Mouse (Mus musculus): Measurements from ENCODE around the gene Hist1h4i. TPM values are rescaled to one million over a fixed set of nuclear protein-coding genes. Genes with fewer than 3 reads are reported as not detected.

The Hist1h4i gene
- total and polyA plus RNA-seq, 3 experiments, result 6.4 to 812 (median 35.7) TPM

DNA sequence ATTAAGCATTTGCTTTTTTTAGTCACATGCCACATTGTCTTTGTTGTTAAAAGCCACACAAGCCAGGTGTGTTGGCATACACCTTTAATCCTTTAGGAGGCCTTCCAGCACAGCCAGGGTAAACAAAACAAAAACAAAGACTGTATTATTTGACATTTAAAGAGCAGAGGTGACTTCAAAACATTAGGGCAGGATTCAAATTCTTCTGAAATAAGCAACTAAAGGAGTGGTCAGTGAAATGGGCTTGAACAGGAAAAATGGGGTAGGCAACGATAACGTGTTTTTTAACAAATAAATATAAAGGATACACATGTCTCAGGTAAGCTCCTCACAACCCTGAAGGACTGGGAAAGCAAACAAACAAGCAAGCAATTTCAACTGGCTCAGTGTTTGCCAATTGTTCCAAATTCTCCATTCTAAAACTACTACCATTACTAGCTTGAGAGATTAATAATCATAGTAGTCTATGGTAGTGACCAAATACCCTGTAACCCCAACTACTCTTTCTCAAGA is 1.2 kb downstream of the Hist1h4i start:
- dilution Hi-C loops (cut with MboI; ENCODE audit: extremely low pct_ligation_motif_present, extremely low pct_unique_long_range_greater_than_20kb, low sequenced_read_pairs) (no loop called here), in situ Hi-C loops (cut with MboI; ENCODE audit: low pct_ligation_motif_present, low pct_unique_long_range_greater_than_20kb, low sequenced_read_pairs) (loop anchor here (10.0 to 25.0 kb wide), 4 partner anchors 295 to 1722 kb away; partner anchors contain the start of genes Abt1, Hist1h1a, Hist1h2ab and Hist1h3a)
- peak; percentile 45 for DNase-seq (ENCODE audit: extremely low read depth)
- peak overlapping the region; percentile 96 for H3K27ac ChIP-seq (ENCODE audit: insufficient read depth, low read depth)
- peaks cover 0 to 31% of the 10 kb centered on the region in 2 experiments; a peak in 2 of 4 replicates for H3K4me1 ChIP-seq (ENCODE audit: control insufficient read depth in 1 of 2, insufficient read depth in 2 of 2)
- no peaks in the 10 kb centered on the region for H3K9me3 ChIP-seq (replicated peaks; ENCODE audit: low read length)
- no peaks in the 10 kb centered on the region for H3K27me3 ChIP-seq (replicated peaks)
- H3K9ac ChIP-seq (ENCODE audit: insufficient read depth, low read depth), result peak overlapping the region; percentile 81
- H3K4me3 ChIP-seq (replicated peaks in 1 of 3; ENCODE audit: low read depth in 2 of 3, low read length in 2 of 3, poor library complexity in 1 of 3), result peak overlapping the region; percentile 36 to 67 (median 41)
- TF ChIP-seq CHD1 (IDR thresholded peaks at IDR 0.05; ENCODE audit: low read depth, low read length) (no peak; the same call in 1 of the 2 replicates), HCFC1 (IDR thresholded peaks at IDR 0.05; ENCODE audit: low read depth, low read length) (no peak), NELFE (IDR thresholded peaks at IDR 0.05; ENCODE audit: low read depth, low read length) (no peak), POLR2AphosphoS2 (IDR thresholded peaks at IDR 0.05; ENCODE audit: low read depth, low read length) (no peak), MEF2A (IDR thresholded peaks at IDR 0.05; ENCODE audit: borderline replicate concordance, low read depth, low read length) (no peak), MAX (IDR thresholded peaks at IDR 0.05; ENCODE audit: low read length) (no peak), TCF12 (IDR thresholded peaks at IDR 0.05; ENCODE audit: low read depth, low read length) (0 out of 2 replicates have a peak, but pooled peaks have one; percentile 6), USF2 (conservative IDR thresholded peaks at IDR 0.05; ENCODE audit: low read depth, low read length) (no peak; the same call in 1 of the 2 replicates), MAFK (IDR thresholded peaks at IDR 0.05; ENCODE audit: insufficient replicate concordance, low read length) (no peak), PAX5 (IDR thresholded peaks at IDR 0.05; ENCODE audit: low read length) (no peak), SIN3A (IDR thresholded peaks at IDR 0.05; ENCODE audit: low read length) (no peak), EP300 (IDR thresholded peaks at IDR 0.05; ENCODE audit: low read length) (no peak), ZKSCAN1 (IDR thresholded peaks at IDR 0.05; ENCODE audit: borderline replicate concordance, low read depth, low read length) (no peak), RAD21 (IDR thresholded peaks at IDR 0.05; ENCODE audit: low read depth, low read length) (no peak), RCOR1 (conservative IDR thresholded peaks at IDR 0.05; ENCODE audit: low read depth, low read length) (no peak), E2F4 (IDR thresholded peaks at IDR 0.05; ENCODE audit: insufficient replicate concordance, low read depth, low read length) (no peak), MXI1 (IDR thresholded peaks at IDR 0.05; ENCODE audit: low read depth, low read length) (peak; percentile 1; the same call in 1 of the 2 replicates), SMC3 (IDR thresholded peaks at IDR 0.05; ENCODE audit: low read depth, low read length) (no peak), CTCF (conservative IDR thresholded peaks at IDR 0.05 in 1 of 2, IDR thresholded peaks at IDR 0.05 in 1 of 2; ENCODE audit: low read depth in 2 of 2, low read length in 2 of 2) (no peak), MAZ (IDR thresholded peaks at IDR 0.05; ENCODE audit: low read depth, low read length) (no peak), UBTF (IDR thresholded peaks at IDR 0.05; ENCODE audit: low read depth, low read length) (no peak), MYC (IDR thresholded peaks at IDR 0.05; ENCODE audit: low read depth, low read length) (0 out of 2 replicates have a peak, but pooled peaks have one; percentile 19), ZC3H11A (IDR thresholded peaks at IDR 0.05; ENCODE audit: low read depth, low read length) (no peak), ZNF384 (IDR thresholded peaks at IDR 0.05; ENCODE audit: low read depth, low read length) (no peak), BHLHE40 (IDR thresholded peaks at IDR 0.05; ENCODE audit: low read depth, low read length) (no peak)
- H3K4me2 ChIP-seq (ENCODE audit: insufficient read depth, low read depth, poor library complexity, severe bottlenecking), result peak overlapping the region; percentile 96
- H3K36me3 ChIP-seq (replicated peaks in 1 of 2; ENCODE audit: control insufficient read depth in 1 of 2, insufficient read depth in 1 of 2, low read length in 1 of 2), result no peaks in the 10 kb centered on the region
- no peaks in the 10 kb centered on the region for H3K79me2 ChIP-seq (replicated peaks; ENCODE audit: control insufficient read depth, extremely low read depth, insufficient read depth, poor library complexity, severe bottlenecking)

Data from CH12.LX (cell line).